Mouse (Mus musculus): ENCODE results near the gene Fpr-rs6. TPM values are rescaled to one million over a fixed set of nuclear protein-coding genes. Genes with fewer than 3 reads are reported as not detected.

The Fpr-rs6 gene
- polyA plus RNA-seq (2021; fragmentation: Nextera tagmentation): not detected in 2 replicates
- long read RNA-seq, experiment 1: 0 reads
- long read RNA-seq, experiment 2: 0 reads

DNA sequence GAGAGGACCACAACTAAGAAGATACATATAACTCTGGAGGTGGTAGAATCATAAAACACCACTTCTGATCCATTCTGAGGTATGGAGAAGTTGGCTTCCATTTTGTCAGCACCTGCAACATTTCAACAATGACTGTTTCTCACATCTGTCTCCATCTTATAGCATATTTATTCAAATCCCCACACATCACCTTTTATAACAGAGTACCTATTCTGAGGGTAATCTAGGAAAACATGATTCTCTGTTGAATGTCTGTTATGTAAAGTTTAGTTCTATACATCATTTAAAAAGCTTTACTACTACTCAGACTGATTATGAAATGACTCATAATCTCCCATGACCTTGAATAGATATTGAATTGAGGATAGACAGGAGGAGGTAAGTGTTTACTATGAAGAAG, at the start of gene Fpr-rs6:
Gene Fpr-rs6 (minus strand): TSS at position 101 of the 400 bp plus-strand sequence.

Other genes with a start within 250 kb of the Fpr-rs6 start
- gene Vmn2r104, start 134.8 kb downstream of the Fpr-rs6 start, polyA plus RNA-seq (2021; fragmentation: Nextera tagmentation): not detected in 2 replicates
- not detected in 2 replicates for gene Fpr-rs7, start 68.9 kb downstream of the Fpr-rs6 start, polyA plus RNA-seq (2021; fragmentation: Nextera tagmentation)
- not detected in 2 replicates for gene Vmn2r105, start 52.0 kb upstream of the Fpr-rs6 start, polyA plus RNA-seq (2021; fragmentation: Nextera tagmentation)
- not detected in 2 replicates for gene Vmn2r106, start 102.5 kb upstream of the Fpr-rs6 start, polyA plus RNA-seq (2021; fragmentation: Nextera tagmentation)
- not detected in 2 replicates for gene Vmn2r107, start 162.1 kb upstream of the Fpr-rs6 start, polyA plus RNA-seq (2021; fragmentation: Nextera tagmentation)
- gene Vmn1r224, start 231.0 kb upstream of the Fpr-rs6 start, polyA plus RNA-seq (2021; fragmentation: Nextera tagmentation): not detected in 2 replicates